Mouse (Mus musculus) CH12.LX (cell line): ENCODE data around the gene Tmem82. TPM values are rescaled to one million over a fixed set of nuclear protein-coding genes. Genes with fewer than 3 reads are reported as not detected.

Source experiments
- DNase-seq: peaks from one replicate; pipeline ENCODE4 v3.0.0-alpha.2; 2013; ENCODE audit errors: extremely low read depth
- H3K27ac ChIP-seq: 2 replicates; pipeline ENCODE4 v1.5.1; 2012; ENCODE audit warnings: low read depth, mild to moderate bottlenecking, control low read depth, moderate library complexity; ENCODE audit not compliant: insufficient read depth
- H3K27me3 ChIP-seq: replicated peaks from 2 replicates; pipeline ENCODE3; 2012; ENCODE audit warnings: inconsistent platforms
- H3K36me3 ChIP-seq, 2 experiments: replicated peaks in 1 of 2; 2 replicates each; pipeline versions ENCODE3 to v1.6.1; 2012; ENCODE audit warnings: inconsistent platforms in 1 of 2, low read length in 1 of 2, mild to moderate bottlenecking in 1 of 2, mixed read lengths in 1 of 2, moderate library complexity in 1 of 2; ENCODE audit not compliant: control insufficient read depth in 1 of 2, insufficient read depth in 1 of 2
- H3K4me1 ChIP-seq, 2 experiments: 2 replicates each; pipeline ENCODE4 v1.6.1; 2012; ENCODE audit warnings: inconsistent platforms in 1 of 2, moderate library complexity in 1 of 2; ENCODE audit not compliant: insufficient read depth in 2 of 2, control insufficient read depth in 1 of 2
- H3K4me2 ChIP-seq: 2 replicates; pipeline ENCODE4 v1.6.1; 2012; ENCODE audit warnings: low read depth, mild to moderate bottlenecking, control low read depth; ENCODE audit not compliant: poor library complexity, insufficient read depth, severe bottlenecking
- H3K4me3 ChIP-seq, 3 experiments: fragments of 150-350 bp in 1 of 3; sonication (generic) in 1 of 3; replicated peaks in 1 of 3; 2 replicates each; pipeline versions ENCODE3 to v1.5.1; 2011 to 2012; ENCODE audit warnings: low read depth in 2 of 3, low read length in 2 of 3, mild to moderate bottlenecking in 2 of 3, moderate library complexity in 2 of 3, control low read depth in 1 of 3, improper control_type of control experiment in 1 of 3, inconsistent platforms in 1 of 3, mixed read lengths in 1 of 3; ENCODE audit not compliant: poor library complexity in 1 of 3
- H3K79me2 ChIP-seq: replicated peaks from 2 replicates; pipeline ENCODE4 v1.6.1; 2012; ENCODE audit warnings: mild to moderate bottlenecking, moderate library complexity; ENCODE audit not compliant: control insufficient read depth, poor library complexity, insufficient read depth, severe bottlenecking; ENCODE audit errors: extremely low read depth
- H3K9ac ChIP-seq: 2 replicates; pipeline ENCODE4 v1.6.1; 2012; ENCODE audit warnings: low read depth, mild to moderate bottlenecking, control low read depth, moderate library complexity; ENCODE audit not compliant: insufficient read depth
- H3K9me3 ChIP-seq: replicated peaks from 2 replicates; pipeline ENCODE3; 2012; ENCODE audit warnings: low read length, inconsistent platforms, mixed read lengths
- CHD1 ChIP-seq: IDR thresholded peaks from 2 replicates; pipeline ENCODE4 v1.6.1; 2012; ENCODE audit warnings: low read depth, low read length, improper control_type of control experiment, inconsistent platforms
- CTCF ChIP-seq, 2 experiments: IDR thresholded peaks in 1 of 2; conservative IDR thresholded peaks in 1 of 2; 2 replicates each; pipeline ENCODE4 v1.5.1; 2011 to 2012; ENCODE audit warnings: low read depth in 2 of 2, low read length in 2 of 2, improper control_type of control experiment in 1 of 2, inconsistent platforms in 1 of 2, mild to moderate bottlenecking in 1 of 2, moderate library complexity in 1 of 2
- EP300 ChIP-seq: IDR thresholded peaks from 2 replicates; pipeline ENCODE4 v1.6.1; 2011; ENCODE audit warnings: low read length, improper control_type of control experiment
- GABPA ChIP-seq: IDR thresholded peaks from 2 replicates; pipeline ENCODE4 v1.6.1; 2012; ENCODE audit warnings: low read depth, low read length, improper control_type of control experiment, inconsistent platforms; ENCODE audit not compliant: insufficient replicate concordance
- KAT2A ChIP-seq: IDR thresholded peaks from 2 replicates; pipeline ENCODE4 v1.6.1; 2012; ENCODE audit warnings: low read length, improper control_type of control experiment, inconsistent platforms; ENCODE audit not compliant: insufficient replicate concordance
- MEF2A ChIP-seq: IDR thresholded peaks from 2 replicates; pipeline ENCODE4 v1.6.1; 2014; ENCODE audit warnings: low read depth, mild to moderate bottlenecking, inconsistent platforms, low read length, improper control_type of control experiment, borderline replicate concordance
- MXI1 ChIP-seq: IDR thresholded peaks from 2 replicates; pipeline ENCODE4 v1.6.1; 2011; ENCODE audit warnings: mild to moderate bottlenecking, low read depth, low read length, improper control_type of control experiment
- MYC ChIP-seq: IDR thresholded peaks from 2 replicates; pipeline ENCODE4 v1.6.1; 2011; ENCODE audit warnings: low read depth, mild to moderate bottlenecking, improper control_type of control experiment, low read length
- NELFE ChIP-seq: IDR thresholded peaks from 2 replicates; pipeline ENCODE4 v1.6.1; 2011; ENCODE audit warnings: low read depth, low read length, improper control_type of control experiment
- NRF1 ChIP-seq: IDR thresholded peaks from 2 replicates; pipeline ENCODE4 v1.6.1; 2014; ENCODE audit warnings: low read depth, mild to moderate bottlenecking, inconsistent platforms, low read length, improper control_type of control experiment, moderate library complexity
- POLR2AphosphoS2 ChIP-seq: IDR thresholded peaks from 2 replicates; pipeline ENCODE4 v1.6.1; 2011; ENCODE audit warnings: low read depth, low read length, improper control_type of control experiment
- USF1 ChIP-seq: IDR thresholded peaks from 2 replicates; pipeline ENCODE4 v1.6.1; 2014; ENCODE audit warnings: low read depth, mild to moderate bottlenecking, inconsistent platforms, low read length, improper control_type of control experiment
- ZKSCAN1 ChIP-seq: IDR thresholded peaks from 2 replicates; pipeline ENCODE4 v1.6.1; 2012; ENCODE audit warnings: low read depth, inconsistent platforms, low read length, improper control_type of control experiment, borderline replicate concordance
- ZMIZ1 ChIP-seq: IDR thresholded peaks from 2 replicates; pipeline ENCODE4 v1.6.1; 2012; ENCODE audit warnings: low read depth, mild to moderate bottlenecking, inconsistent platforms, low read length, improper control_type of control experiment
- dilution Hi-C: fragments of 300-500 bp; cut with MboI; formaldehyde crosslinking; loops from 2 replicates; pipeline ENCODE4 v1.14.3; 2020; ENCODE audit warnings: low sequenced_read_pairs; ENCODE audit not compliant: extremely low pct_unique_long_range_greater_than_20kb, extremely low pct_ligation_motif_present
- in situ Hi-C: fragments of 300-500 bp; cut with MboI; formaldehyde crosslinking; loops from 3 replicates; pipeline ENCODE4 v1.14.3; 2019; ENCODE audit warnings: low sequenced_read_pairs, low pct_ligation_motif_present, low pct_unique_long_range_greater_than_20kb, mixed read lengths
- polyA plus RNA-seq: library from polyadenylated mRNA; unstranded; fragments of >175 nt; gene quantifications from 2 replicates; pipeline ENCODE4 v1.2.1, GENCODE M21; 2012; ENCODE audit warnings: low read depth; ENCODE audit not compliant: insufficient read length
- total RNA-seq, 2 experiments: library from RNA; depleted of rRNA; stranded (reverse); fragments of 300-350 nt in 1 of 2; fragments of >200 nt in 1 of 2; gene quantifications; 2 replicates each; pipeline ENCODE4 v1.2.3; 2012 to 2014

Tmem82 gene
- total and polyA plus RNA-seq, 3 experiments = 0.68 to 5.2 (median 2.7) TPM

DNA sequence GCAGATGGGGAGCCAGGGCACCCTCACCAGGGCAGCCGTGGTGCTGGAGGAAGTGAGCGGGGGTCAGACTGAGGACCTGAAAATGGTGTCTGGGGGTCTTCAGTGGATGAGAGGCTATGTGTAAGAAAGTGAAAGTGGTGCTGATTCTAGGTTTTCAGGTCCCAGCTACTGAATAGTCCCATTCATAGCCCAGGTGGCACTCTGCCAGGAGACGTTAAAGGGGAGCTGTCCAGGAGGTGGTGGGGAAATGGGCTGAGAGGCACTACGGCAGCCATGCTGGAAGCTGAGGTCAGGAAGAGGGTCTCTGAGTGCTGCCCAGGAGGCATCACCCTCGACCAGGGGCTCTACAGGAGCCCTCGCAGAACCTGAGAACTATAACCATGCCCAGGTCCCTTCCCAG is 30.8 kb upstream of the Tmem82 start:
- H3K9me3 ChIP-seq = no peaks in the 10 kb centered on the region
- H3K27ac ChIP-seq = no peak overlapping the region
- in situ Hi-C loops = no loop called here
- DNase-seq = no peak
- H3K4me1 ChIP-seq = peaks cover 0 to 32% of the 10 kb centered on the region in 2 experiments; a peak in 2 of 4 replicates
- no peaks in the 10 kb centered on the region for H3K27me3 ChIP-seq
- no peak overlapping the region for H3K4me2 ChIP-seq
- peaks cover 3% of the 10 kb centered on the region; the same call in 1 of the 2 replicates for H3K79me2 ChIP-seq
- TF ChIP-seq CTCF (conservative IDR thresholded peaks at IDR 0.05 in 1 of 2, IDR thresholded peaks at IDR 0.05 in 1 of 2; ENCODE audit: low read depth in 2 of 2, low read length in 2 of 2) (no peak), MYC (no peak), ZMIZ1 (no peak), MEF2A (no peak), ZKSCAN1 (no peak), NELFE (no peak), KAT2A (no peak)
- TF ChIP-seq, all 38 proteins: peak for 0
- Histone ChIP-seq H3K4me3 (no peak overlapping the region), H3K36me3 (peaks cover 18 to 81% of the 10 kb centered on the region in 2 experiments), H3K9ac (no peak overlapping the region)
- dilution Hi-C loops = no loop called here

DNA sequence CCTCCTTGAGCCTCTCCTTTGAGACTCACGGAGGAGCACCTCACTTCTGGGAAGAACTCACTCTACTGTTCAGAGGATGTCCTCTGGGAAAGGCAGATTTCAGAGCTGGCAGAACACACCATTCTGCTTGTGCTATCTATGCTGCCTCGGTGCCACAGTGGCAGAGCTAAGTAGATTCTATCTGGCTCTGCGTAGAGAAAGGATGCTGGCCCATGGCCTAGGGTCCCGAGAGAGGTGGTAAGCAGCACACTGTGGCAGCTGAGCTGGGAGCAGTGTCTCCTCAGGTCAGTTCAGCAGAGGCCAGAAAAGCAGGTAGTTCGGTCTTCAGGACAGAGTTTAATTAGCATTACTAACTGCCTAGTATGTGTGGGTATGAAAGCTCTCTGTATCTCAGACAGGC is 29.8 kb upstream of the Tmem82 start:
- H3K4me1 ChIP-seq = peaks cover 0 to 31% of the 10 kb centered on the region in 2 experiments; a peak in 2 of 4 replicates

GRCm38 (mm10) chr4:141647187-141647586 is 28.8 kb upstream of the Tmem82 start:
- Histone ChIP-seq H3K79me2 (no peaks in the 10 kb centered on the region; the same call in 1 of the 2 replicates), H3K27me3 (no peaks in the 10 kb centered on the region), H3K36me3 (peaks cover 13 to 79% of the 10 kb centered on the region in 2 experiments), H3K27ac (no peak overlapping the region), H3K9ac (no peak overlapping the region), H3K4me2 (no peak overlapping the region), H3K4me3 (no peak overlapping the region), H3K4me1 (peaks cover 0 to 23% of the 10 kb centered on the region in 2 experiments; a peak in 2 of 4 replicates), H3K9me3 (no peaks in the 10 kb centered on the region)
- DNase-seq = no peak
- TF ChIP-seq GABPA (no peak), NRF1 (no peak), CHD1 (no peak)
- in situ Hi-C loops (no loop called here), dilution Hi-C loops (no loop called here)

More for the DNA sequence above, 29.8 kb upstream of the Tmem82 start:
- Histone ChIP-seq H3K27me3 (no peaks in the 10 kb centered on the region), H3K36me3 (peaks cover 11 to 78% of the 10 kb centered on the region in 2 experiments), H3K79me2 (no peaks in the 10 kb centered on the region; the same call in 1 of the 2 replicates), H3K9me3 (no peaks in the 10 kb centered on the region), H3K4me3 (no peak overlapping the region), H3K4me2 (no peak overlapping the region), H3K9ac (no peak overlapping the region), H3K27ac (no peak overlapping the region)
- DNase-seq = no peak
- TF ChIP-seq ZKSCAN1 (no peak), POLR2AphosphoS2 (no peak), EP300 (no peak), KAT2A (no peak), GABPA (no peak), MXI1 (no peak), USF1 (no peak)
- in situ Hi-C loops = no loop called here
- dilution Hi-C loops = no loop called here
